Mouse (Mus musculus) bone marrow macrophage, adult 2 months (primary cell): ENCODE data around the gene Samd14.

Experiments
- CTCF ChIP-seq: IDR thresholded peaks from 2 replicates; pipeline ENCODE4 v1.5.1; 2012; ENCODE audit warnings: low read depth, mild to moderate bottlenecking, low read length, moderate library complexity
- POLR2A ChIP-seq: IDR thresholded peaks from 2 replicates; pipeline ENCODE4 v1.6.1; 2012; ENCODE audit warnings: mild to moderate bottlenecking, low read depth, low read length, borderline replicate concordance

DNA sequence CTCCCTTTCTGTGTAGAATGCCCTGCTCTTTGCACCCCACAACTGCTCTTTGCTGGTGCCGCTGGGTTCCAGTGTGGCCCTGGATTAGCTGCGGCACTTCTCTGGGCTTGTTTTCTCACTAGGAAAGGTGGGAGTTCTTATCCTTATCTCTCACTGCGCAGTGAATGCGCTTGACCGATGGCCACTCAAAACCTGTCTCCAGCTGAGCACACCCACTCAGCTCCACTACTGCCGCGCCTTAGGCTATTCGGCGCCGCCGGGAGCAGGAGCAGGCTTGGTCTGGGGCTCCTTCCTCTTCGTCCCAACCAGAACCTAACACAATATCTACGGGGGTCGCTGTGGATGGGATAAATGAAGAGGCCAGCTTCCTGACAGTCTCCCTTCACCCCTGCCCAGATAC lies 23.9 kb downstream of the Samd14 start:
- TF ChIP-seq POLR2A (no peak), CTCF (no peak)
